Mouse (Mus musculus) liver, embryonic 16.5 days (tissue): Measurements from ENCODE around the gene Anapc15-ps. TPM values are rescaled to one million over a fixed set of nuclear protein-coding genes. Genes with fewer than 3 reads are reported as not detected.
A peak's percentile ranks its signal among the peaks of the same experiment; 100 is the strongest.
"Not testable (repeated sequence)": the region's sequence is repeated elsewhere in the genome, so short reads cannot be mapped to it uniquely, and the experiment has no call there.

ENCODE experiments used
- ATAC-seq: fragments of 200-750 bp; cut with Nextera tagmentation; 2 replicates; pipeline ENCODE4 v1.8.0; 2017; ENCODE audit warnings: low read depth, mild to moderate bottlenecking, moderate number of reproducible peaks, moderate library complexity
- H3K27ac ChIP-seq: fragments of 300-500 bp; sonication (generic); 2 replicates; pipeline ENCODE4 v1.5.1; 2014; ENCODE audit warnings: mild to moderate bottlenecking, low read length
- H3K27me3 ChIP-seq: fragments of 300-500 bp; sonication (generic); 2 replicates; pipeline ENCODE4 v1.6.1; 2014; ENCODE audit warnings: low read depth, low read length, mixed read lengths; ENCODE audit not compliant: control insufficient read depth, insufficient read depth
- H3K36me3 ChIP-seq: fragments of 300-500 bp; sonication (generic); 2 replicates; pipeline ENCODE4 v1.6.1; 2014; ENCODE audit warnings: mild to moderate bottlenecking; ENCODE audit not compliant: control insufficient read depth, insufficient read depth
- H3K4me1 ChIP-seq: fragments of 300-500 bp; sonication (generic); 2 replicates; pipeline ENCODE4 v1.6.1; 2014; ENCODE audit warnings: low read depth, low read length, mixed read lengths; ENCODE audit not compliant: control insufficient read depth
- H3K4me2 ChIP-seq: fragments of 300-500 bp; sonication (generic); 2 replicates; pipeline ENCODE4 v1.6.1; 2014; ENCODE audit warnings: low read depth, low read length, mixed read lengths
- H3K4me3 ChIP-seq: fragments of 300-500 bp; sonication (generic); 2 replicates; pipeline ENCODE4 v1.5.1; 2014; ENCODE audit warnings: low read depth, mild to moderate bottlenecking, low read length
- H3K9ac ChIP-seq: fragments of 300-500 bp; sonication (generic); 2 replicates; pipeline ENCODE4 v1.6.1; 2014; ENCODE audit warnings: low read depth, low read length
- H3K9me3 ChIP-seq: fragments of 300-500 bp; sonication (generic); replicated peaks from 2 replicates; pipeline ENCODE4 v1.6.1; 2016; ENCODE audit warnings: low read length; ENCODE audit not compliant: control insufficient read depth
- WGBS: fragments of 180-500 bp; shearing (Covaris S2); extraction: QIAGEN DNeasy Blood & Tissue Kit; methylation state at CpG from one replicate; pipeline ENCODE4 v1.1.7; 2014; ENCODE audit not compliant: insufficient replicate concordance; 5-methylcytosine and 5-hydroxymethylcytosine counted together
- polyA plus RNA-seq: library from polyadenylated mRNA; unstranded; fragments of >200 nt; fragmentation: Nextera tagmentation; extraction: Ambion mirVana; gene quantifications from 2 replicates; pipeline ENCODE4 v1.2.1, GENCODE M21; 2015

Gene Anapc15-ps
- polyA plus RNA-seq, 1 experiment from 2014 or later, result not detected

GRCm38 (mm10) chr10:95631568-95631967, 41.7 kb downstream of the Anapc15-ps start:
- Histone ChIP-seq H3K27ac (peak overlapping the region; percentile 51), H3K27me3 (no peaks in the 10 kb centered on the region), H3K4me1 (peaks cover 13% of the 10 kb centered on the region), H3K9me3 (no peaks in the 10 kb centered on the region), H3K9ac (peak overlapping the region; percentile 3; the same call in 1 of the 2 replicates), H3K36me3 (no peaks in the 10 kb centered on the region), H3K4me3 (no peak overlapping the region), H3K4me2 (peak overlapping the region; percentile 10)
- peak; percentile 89 for ATAC-seq
- 36% methylated on average over 2 of the region's 2 CpGs for WGBS

DNA sequence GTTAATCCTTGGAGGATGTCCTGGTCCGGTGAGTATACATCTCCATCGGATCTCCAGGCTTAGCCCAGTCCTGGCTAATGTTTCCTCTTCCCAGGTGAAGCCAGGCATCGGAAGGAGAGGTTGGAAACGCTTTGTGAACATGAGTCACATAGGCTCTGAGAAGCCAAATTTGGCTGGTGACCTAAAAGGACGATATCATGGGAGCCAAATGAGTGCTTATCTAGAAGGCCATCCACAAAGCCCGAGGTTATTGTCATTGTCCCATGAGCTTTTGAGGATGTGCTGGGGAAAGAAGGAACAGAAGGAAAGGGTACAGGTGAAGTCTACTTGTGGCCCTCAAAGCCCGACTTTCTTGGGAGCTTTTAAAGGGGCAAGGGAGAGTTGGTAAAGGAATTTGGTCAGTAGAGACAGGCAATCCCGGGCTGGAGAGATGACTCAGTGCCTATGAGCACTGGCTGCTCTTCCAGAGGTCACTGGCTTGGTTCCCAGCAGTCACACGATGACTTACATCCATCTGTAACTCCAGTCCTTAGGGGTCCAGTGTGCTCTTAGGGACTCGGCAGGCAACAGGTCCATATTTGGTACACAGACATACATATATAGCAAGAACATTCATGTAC, 42.4 kb downstream of the Anapc15-ps start:
- Histone ChIP-seq H3K9ac (no peak overlapping the region), H3K36me3 (no peaks in the 10 kb centered on the region), H3K27me3 (no peaks in the 10 kb centered on the region), H3K27ac (peak overlapping the region; percentile 41; the same call in 1 of the 2 replicates), H3K4me1 (peaks cover 13% of the 10 kb centered on the region), H3K9me3 (no peaks in the 10 kb centered on the region), H3K4me2 (peak overlapping the region; percentile 10), H3K4me3 (no peak overlapping the region)
- ATAC-seq, result no peak
- 61% methylated on average over 10 of the region's 10 CpGs for WGBS

DNA sequence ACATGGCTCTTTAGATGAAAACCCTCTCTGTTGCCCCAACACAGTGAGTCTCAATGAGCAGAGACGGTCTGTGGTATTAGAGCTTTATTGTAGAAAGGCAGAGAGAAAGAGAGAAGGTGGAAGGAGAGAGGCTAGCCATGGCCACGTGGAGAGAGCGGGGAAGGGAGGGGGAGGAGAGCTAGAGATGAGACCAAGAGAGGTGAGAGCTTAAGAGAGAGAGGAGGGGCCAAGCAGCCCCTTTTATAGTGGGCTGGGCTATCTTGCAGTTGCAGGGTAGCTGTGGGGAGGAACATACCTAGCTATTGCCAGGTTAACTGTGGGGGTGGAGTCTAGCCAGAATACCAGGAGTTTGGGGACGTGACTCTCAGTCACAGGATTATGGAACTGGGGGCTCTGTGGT, 43.1 kb downstream of the Anapc15-ps start:
- not testable (repeated sequence) for H3K4me3 ChIP-seq, H3K9ac ChIP-seq, H3K27me3 ChIP-seq, H3K9me3 ChIP-seq, H3K4me2 ChIP-seq, H3K27ac ChIP-seq, H3K36me3 ChIP-seq, ATAC-seq
- WGBS, result 60% methylated on average over 4 of the region's 4 CpGs
- peaks cover 13% of the 10 kb centered on the region for H3K4me1 ChIP-seq

DNA sequence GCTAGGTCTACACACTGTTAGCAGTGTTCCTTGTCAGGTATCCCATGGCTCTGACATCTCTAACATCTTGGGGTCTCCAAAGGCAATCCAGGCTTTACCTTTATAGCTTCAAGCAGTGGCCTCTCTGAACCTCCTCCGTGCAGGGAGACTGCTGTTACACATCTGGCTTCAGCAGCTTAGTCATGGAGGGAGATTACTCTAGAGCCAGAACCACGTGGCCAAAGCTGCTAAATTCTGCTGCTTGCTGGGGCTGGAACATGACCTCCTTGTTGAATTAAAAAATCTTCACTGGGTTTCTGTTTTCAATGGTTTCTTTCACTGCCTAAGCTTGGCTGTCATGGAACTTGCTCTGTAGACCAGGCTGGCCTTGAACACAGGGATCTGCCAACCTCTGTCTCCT, 44.9 kb downstream of the Anapc15-ps start:
- no peaks in the 10 kb centered on the region for H3K36me3 ChIP-seq
- no peak overlapping the region for H3K4me3 ChIP-seq
- H3K4me1 ChIP-seq, result peaks cover 16% of the 10 kb centered on the region
- H3K9me3 ChIP-seq, result no peaks in the 10 kb centered on the region
- H3K27ac ChIP-seq, result no peak overlapping the region
- no peak overlapping the region for H3K9ac ChIP-seq
- ATAC-seq, result no peak
- H3K27me3 ChIP-seq, result no peaks in the 10 kb centered on the region
- WGBS, result 54% methylated on average over 2 of the region's 2 CpGs
- H3K4me2 ChIP-seq, result no peak overlapping the region

DNA sequence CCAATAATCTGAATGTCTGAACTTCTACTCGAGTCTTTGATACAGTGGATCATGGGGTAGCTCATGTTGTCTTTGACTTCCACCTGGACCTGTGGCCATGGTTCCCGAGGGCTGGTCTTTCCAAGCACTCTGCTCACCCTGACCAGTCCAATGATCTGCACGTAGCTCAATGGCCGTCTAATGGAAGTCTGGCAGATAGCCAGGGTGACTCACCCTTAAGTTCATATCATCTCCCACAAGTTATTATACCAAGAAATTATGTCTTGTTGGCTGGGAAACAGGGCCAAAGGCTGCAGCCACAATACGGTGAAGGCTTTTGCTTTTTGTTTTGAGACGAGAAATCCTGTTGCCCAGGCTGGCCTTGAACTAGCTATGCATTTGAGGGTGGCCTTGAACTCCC, 45.9 kb downstream of the Anapc15-ps start:
- Histone ChIP-seq H3K9me3 (no peaks in the 10 kb centered on the region), H3K36me3 (no peaks in the 10 kb centered on the region), H3K4me3 (no peak overlapping the region), H3K27me3 (no peaks in the 10 kb centered on the region), H3K27ac (no peak overlapping the region), H3K4me2 (no peak overlapping the region), H3K9ac (no peak overlapping the region), H3K4me1 (peaks cover 16% of the 10 kb centered on the region)
- ATAC-seq, result no peak
- 65% methylated on average over 6 of the region's 6 CpGs for WGBS

DNA sequence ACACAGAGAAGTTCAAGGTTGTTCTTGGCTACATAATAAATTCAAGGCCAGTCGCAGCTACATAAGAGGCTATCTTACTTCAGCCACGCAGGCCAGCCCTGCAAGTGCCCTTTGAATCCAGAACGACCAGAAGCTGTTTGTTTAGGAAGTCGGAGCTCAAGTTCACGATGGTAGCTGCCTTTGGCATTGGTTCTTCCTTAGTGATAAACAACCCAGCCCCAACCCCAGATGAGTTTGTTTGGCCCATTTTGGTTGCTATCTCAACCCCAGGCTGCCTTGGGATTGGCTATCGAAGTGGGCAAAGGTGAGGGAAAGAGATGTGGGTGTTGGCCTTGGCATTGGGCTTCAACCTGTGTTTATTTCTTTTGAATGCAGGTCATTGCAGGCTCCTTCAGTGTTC, 48.0 kb downstream of the Anapc15-ps start:
- H3K4me3 ChIP-seq, result no peak overlapping the region
- no peak for ATAC-seq

GRCm38 (mm10) chr10:95624007-95624406, 49.2 kb downstream of the Anapc15-ps start:
- H3K9ac ChIP-seq, result no peak overlapping the region
- no peak overlapping the region for H3K4me2 ChIP-seq
- H3K27ac ChIP-seq, result peak overlapping the region; percentile 60; the same call in 1 of the 2 replicates
- ATAC-seq, result no peak; the same call in 1 of the 2 replicates
- H3K36me3 ChIP-seq, result no peaks in the 10 kb centered on the region
- H3K4me1 ChIP-seq, result peaks cover 3% of the 10 kb centered on the region
- no peak overlapping the region for H3K4me3 ChIP-seq
- H3K27me3 ChIP-seq, result no peaks in the 10 kb centered on the region
- H3K9me3 ChIP-seq, result no peaks in the 10 kb centered on the region
- WGBS, result 36% methylated on average over 5 of the region's 5 CpGs

More for the DNA sequence above, 48.0 kb downstream of the Anapc15-ps start:
- Histone ChIP-seq H3K36me3 (no peaks in the 10 kb centered on the region), H3K9me3 (no peaks in the 10 kb centered on the region), H3K9ac (no peak overlapping the region), H3K27ac (no peak overlapping the region), H3K4me1 (peaks cover 3% of the 10 kb centered on the region), H3K27me3 (no peaks in the 10 kb centered on the region), H3K4me2 (no peak overlapping the region)
- 52% methylated on average over 6 of the region's 6 CpGs for WGBS

GRCm38 (mm10) chr10:95623518-95623905, 49.7 kb downstream of the Anapc15-ps start:
- peak; percentile 62 for ATAC-seq
- Histone ChIP-seq H3K27me3 (no peaks in the 10 kb centered on the region), H3K4me3 (no peak overlapping the region), H3K4me1 (peaks cover 3% of the 10 kb centered on the region), H3K27ac (peak overlapping the region; percentile 60), H3K9me3 (no peaks in the 10 kb centered on the region), H3K36me3 (no peaks in the 10 kb centered on the region), H3K4me2 (no peak overlapping the region), H3K9ac (no peak overlapping the region)
- WGBS, result 43% methylated on average over 4 of the region's 4 CpGs
